Mouse (Mus musculus): Measurements from ENCODE around the gene E130218I03Rik. TPM values are rescaled to one million over a fixed set of nuclear protein-coding genes. Genes with fewer than 3 reads are reported as not detected.

The E130218I03Rik gene
- polyA plus RNA-seq, 1 experiment from 2014 or later = 0.13 TPM

DNA sequence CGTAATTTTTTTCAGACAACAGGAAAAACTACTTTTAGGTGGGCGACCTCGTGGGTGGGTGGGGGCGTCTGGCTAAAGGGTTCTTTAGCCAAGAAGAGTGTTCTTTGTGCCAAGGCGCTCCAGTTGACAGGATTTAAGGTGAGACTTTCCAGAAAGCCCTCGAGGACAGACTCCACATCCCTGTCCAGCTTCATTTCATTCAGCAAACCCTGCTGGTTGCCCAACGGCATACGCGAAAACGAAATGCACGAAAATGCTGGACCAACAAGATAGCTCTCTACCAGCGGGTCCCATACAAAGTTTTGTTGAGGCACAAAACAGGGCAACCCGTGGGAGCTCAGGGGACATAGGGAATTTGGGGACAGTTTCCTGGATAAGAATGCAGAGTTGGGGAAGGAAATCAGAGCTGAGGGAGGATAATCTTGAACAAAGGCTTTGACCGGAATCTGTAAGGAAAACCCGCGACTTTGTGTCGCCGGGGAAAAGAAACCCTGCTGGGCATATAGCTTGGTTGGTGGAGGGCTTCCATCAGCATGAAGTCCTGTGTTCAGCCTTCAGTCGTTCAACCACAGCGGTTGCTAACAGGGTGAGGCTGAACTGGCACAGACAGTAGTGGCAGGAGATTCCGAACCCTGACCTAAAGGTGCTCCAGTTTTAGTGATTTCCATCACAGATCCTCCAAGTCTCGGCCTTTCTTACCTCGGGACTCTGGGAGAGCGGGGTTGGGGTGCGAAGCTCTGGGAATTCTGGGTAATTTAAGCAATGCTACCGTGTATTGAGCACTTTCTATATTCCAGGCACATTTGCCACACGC is 6.9 kb downstream of the E130218I03Rik start:
- Histone ChIP-seq H3K4me3 (ENCODE audit: low read depth, low read length) (no peak overlapping the region; the same call in 1 of the 2 replicates), H3K4me2 (ENCODE audit: low read depth, low read length) (peak overlapping the region; percentile 54; the same call in 1 of the 2 replicates), H3K9me3 (replicated peaks; ENCODE audit: control insufficient read depth, low read length) (no peaks in the 10 kb centered on the region), H3K27ac (ENCODE audit: low read length) (no peak overlapping the region), H3K4me1 (ENCODE audit: control insufficient read depth, low read depth, low read length) (peaks cover 28% of the 10 kb centered on the region), H3K36me3 (ENCODE audit: control insufficient read depth, insufficient read depth) (no peaks in the 10 kb centered on the region), H3K9ac (ENCODE audit: low read depth, low read length) (no peak overlapping the region), H3K27me3 (ENCODE audit: control insufficient read depth, insufficient read depth, low read depth, low read length) (peaks cover 91% of the 10 kb centered on the region)
- no peak for ATAC-seq (ENCODE audit: low read depth)
- WGBS (ENCODE audit: insufficient replicate concordance) = 20% methylated on average over 27 of the region's 27 CpGs

DNA sequence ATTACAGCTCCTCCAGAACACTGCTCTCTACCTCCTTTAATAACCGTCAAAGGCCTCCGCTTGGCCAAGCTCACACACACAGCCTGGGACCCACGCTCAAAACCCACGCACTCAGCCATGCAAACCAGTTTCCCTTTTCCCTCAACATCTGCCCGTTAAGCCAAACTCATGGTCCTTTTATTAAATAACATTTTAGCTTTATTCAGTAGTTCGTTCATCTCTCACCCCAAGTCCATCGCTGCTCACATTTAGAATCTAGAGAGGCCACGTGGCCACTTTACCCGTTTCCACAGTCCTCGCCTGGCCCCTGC is 7.4 kb downstream of the E130218I03Rik start:
- Histone ChIP-seq H3K9ac (ENCODE audit: low read depth, low read length) (no peak overlapping the region), H3K4me3 (ENCODE audit: low read depth, low read length) (peak overlapping the region; percentile 49), H3K4me1 (ENCODE audit: control insufficient read depth, low read depth, low read length) (peaks cover 24% of the 10 kb centered on the region), H3K27ac (ENCODE audit: low read length) (no peak overlapping the region), H3K36me3 (ENCODE audit: control insufficient read depth, insufficient read depth) (no peaks in the 10 kb centered on the region), H3K4me2 (ENCODE audit: low read depth, low read length) (peak overlapping the region; percentile 60), H3K27me3 (ENCODE audit: control insufficient read depth, insufficient read depth, low read depth, low read length) (peaks cover 91% of the 10 kb centered on the region), H3K9me3 (replicated peaks; ENCODE audit: control insufficient read depth, low read length) (no peaks in the 10 kb centered on the region)
- ATAC-seq (ENCODE audit: low read depth) = no peak
- 19% methylated on average over 10 of the region's 10 CpGs for WGBS (ENCODE audit: insufficient replicate concordance)

DNA sequence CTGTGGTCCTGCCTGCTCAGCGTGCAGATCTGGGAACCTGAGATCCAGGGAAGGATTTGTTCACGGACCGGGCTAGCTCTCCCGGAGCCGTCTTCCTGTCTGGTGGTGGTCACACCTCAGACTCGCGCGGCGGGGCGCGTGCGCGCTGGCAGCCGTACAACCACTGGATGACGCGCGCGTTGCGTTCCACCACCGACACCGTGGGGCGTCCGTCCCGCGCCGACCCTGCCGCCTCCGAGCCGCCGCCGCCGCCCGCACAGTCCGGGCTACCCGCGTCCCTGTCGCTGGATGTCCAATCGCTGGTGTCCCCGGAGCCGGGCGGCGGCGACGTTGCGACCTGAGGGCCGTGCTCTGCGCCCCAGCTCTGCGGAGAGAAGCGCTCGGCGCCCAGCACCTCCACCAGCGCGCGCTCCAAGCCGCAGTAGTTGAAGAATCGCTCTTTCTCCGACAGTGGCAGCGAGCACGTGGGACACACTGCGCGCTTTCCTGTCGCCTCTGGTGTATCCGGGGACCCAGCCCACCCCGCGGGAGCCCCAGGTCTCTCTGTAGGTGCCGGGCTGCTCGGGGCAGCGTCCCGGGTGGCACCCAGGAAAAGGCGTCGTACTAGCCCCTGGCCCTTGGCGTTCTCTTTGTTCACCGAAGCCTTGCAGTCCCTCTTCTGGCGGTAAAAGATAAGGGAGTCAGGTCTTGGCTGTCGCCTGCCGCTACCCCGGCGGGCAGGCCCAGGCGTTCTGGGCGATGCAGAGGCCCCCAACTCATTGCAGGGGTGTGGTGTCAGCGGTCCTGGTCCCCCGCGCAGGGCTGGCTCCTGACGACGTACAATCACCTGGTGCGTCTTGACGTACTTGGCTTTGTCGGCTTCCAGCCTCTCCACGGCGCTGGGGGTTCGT is 8.0 kb downstream of the E130218I03Rik start:
- Histone ChIP-seq H3K36me3 (ENCODE audit: control insufficient read depth, insufficient read depth) (no peaks in the 10 kb centered on the region), H3K27me3 (ENCODE audit: control insufficient read depth, insufficient read depth, low read depth, low read length) (peaks cover 87% of the 10 kb centered on the region), H3K27ac (ENCODE audit: low read length) (no peak overlapping the region), H3K9me3 (replicated peaks; ENCODE audit: control insufficient read depth, low read length) (no peaks in the 10 kb centered on the region), H3K4me3 (ENCODE audit: low read depth, low read length) (peak overlapping the region; percentile 49), H3K9ac (ENCODE audit: low read depth, low read length) (no peak overlapping the region), H3K4me2 (ENCODE audit: low read depth, low read length) (peak overlapping the region; percentile 60), H3K4me1 (ENCODE audit: control insufficient read depth, low read depth, low read length) (peaks cover 24% of the 10 kb centered on the region)
- ATAC-seq (ENCODE audit: low read depth) = no peak
- under 1% methylated on average over 91 of the region's 91 CpGs for WGBS (ENCODE audit: insufficient replicate concordance)

DNA sequence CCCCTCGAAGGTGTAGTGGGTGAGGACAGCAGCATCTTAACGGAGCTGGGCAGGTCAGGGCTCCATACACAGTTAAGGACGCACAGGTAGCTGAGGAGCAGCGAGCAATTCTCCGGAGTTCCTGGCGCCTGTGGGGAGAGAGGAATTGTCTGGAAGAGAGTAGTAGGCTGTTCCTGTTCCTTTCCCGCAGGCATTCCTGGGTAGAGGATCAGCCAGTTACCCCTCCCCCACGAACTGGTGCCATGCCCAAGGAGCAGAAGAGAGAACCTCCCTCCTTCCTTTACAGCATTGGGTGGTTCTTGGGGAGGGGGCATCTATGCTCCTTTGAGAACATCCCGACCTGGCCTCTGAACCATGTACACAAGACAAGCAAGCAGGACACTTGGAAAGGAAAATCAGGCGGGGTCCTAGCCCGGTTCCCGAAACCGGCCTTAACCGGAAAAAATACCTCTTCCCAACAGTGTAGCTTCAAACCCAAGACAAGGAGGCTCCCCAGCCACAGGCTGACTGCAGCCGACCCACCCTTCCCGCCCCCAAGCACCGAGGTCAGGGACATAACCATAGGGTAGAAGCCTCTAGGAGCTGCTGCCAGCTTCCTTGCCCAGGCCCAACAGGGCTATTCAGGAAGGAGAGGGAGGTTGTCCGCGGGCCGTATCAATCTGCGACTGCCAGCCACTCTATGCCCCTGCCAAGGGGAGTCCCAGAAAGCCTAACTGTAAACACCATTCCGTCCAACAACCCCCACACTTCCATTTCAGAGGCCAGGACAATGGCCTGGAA is 8.9 kb downstream of the E130218I03Rik start:
- Histone ChIP-seq H3K4me3 (ENCODE audit: low read depth, low read length) (peak overlapping the region; percentile 49), H3K9me3 (replicated peaks; ENCODE audit: control insufficient read depth, low read length) (no peaks in the 10 kb centered on the region), H3K4me1 (ENCODE audit: control insufficient read depth, low read depth, low read length) (peaks cover 24% of the 10 kb centered on the region), H3K27ac (ENCODE audit: low read length) (no peak overlapping the region), H3K4me2 (ENCODE audit: low read depth, low read length) (peak overlapping the region; percentile 60), H3K9ac (ENCODE audit: low read depth, low read length) (no peak overlapping the region), H3K27me3 (ENCODE audit: control insufficient read depth, insufficient read depth, low read depth, low read length) (peaks cover 79% of the 10 kb centered on the region), H3K36me3 (ENCODE audit: control insufficient read depth, insufficient read depth) (no peaks in the 10 kb centered on the region)
- 8% methylated on average over 22 of the region's 22 CpGs for WGBS (ENCODE audit: insufficient replicate concordance)
- ATAC-seq (ENCODE audit: low read depth) = no peak

DNA sequence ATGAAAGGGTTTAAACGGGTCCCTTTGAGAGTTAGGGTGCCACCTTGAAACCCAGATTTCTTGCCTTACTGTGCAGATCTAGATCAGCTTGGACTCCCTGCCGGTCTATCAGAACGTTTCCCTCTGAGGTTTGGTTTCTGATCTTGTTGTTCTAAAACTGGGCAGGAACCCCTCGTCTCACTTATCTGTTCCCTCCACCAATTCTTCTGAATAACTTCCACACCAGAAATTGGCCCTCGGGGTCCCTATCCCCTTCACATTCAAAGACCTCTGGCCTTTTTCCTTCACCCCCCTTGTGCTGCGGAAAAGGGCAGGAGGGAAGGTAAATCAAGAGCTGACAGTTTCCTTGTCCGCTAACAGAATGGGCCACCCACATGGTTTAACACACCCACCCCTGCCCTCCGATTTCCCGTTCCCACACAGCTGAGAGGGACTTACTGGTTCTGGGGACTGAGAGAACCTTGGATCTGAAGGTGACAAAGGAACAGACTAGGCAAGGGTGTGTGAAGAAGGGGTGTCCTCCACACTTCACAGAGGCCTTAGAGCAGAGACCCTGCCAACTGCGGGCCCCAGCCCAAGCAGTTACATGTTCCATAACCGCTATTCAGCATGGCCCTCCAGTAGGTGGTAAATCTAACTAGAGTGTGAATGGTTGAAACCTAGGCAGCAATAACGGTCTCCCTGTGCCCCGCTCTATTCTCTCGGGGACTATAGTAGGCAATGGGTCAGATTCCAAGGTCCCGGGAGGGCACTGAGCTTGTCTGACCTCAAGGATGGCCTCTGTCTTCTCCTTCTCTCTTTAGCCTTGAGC is 9.7 kb downstream of the E130218I03Rik start:
- Histone ChIP-seq H3K9ac (ENCODE audit: low read depth, low read length) (no peak overlapping the region), H3K4me1 (ENCODE audit: control insufficient read depth, low read depth, low read length) (peaks cover 24% of the 10 kb centered on the region), H3K27ac (ENCODE audit: low read length) (no peak overlapping the region), H3K4me2 (ENCODE audit: low read depth, low read length) (no peak overlapping the region; the same call in 1 of the 2 replicates), H3K27me3 (ENCODE audit: control insufficient read depth, insufficient read depth, low read depth, low read length) (peaks cover 72% of the 10 kb centered on the region), H3K4me3 (ENCODE audit: low read depth, low read length) (peak overlapping the region; percentile 12; the same call in 1 of the 2 replicates), H3K36me3 (ENCODE audit: control insufficient read depth, insufficient read depth) (no peaks in the 10 kb centered on the region), H3K9me3 (replicated peaks; ENCODE audit: control insufficient read depth, low read length) (no peaks in the 10 kb centered on the region)
- WGBS (ENCODE audit: insufficient replicate concordance) = 11% methylated on average over 15 of the region's 15 CpGs
- no peak for ATAC-seq (ENCODE audit: low read depth)

DNA sequence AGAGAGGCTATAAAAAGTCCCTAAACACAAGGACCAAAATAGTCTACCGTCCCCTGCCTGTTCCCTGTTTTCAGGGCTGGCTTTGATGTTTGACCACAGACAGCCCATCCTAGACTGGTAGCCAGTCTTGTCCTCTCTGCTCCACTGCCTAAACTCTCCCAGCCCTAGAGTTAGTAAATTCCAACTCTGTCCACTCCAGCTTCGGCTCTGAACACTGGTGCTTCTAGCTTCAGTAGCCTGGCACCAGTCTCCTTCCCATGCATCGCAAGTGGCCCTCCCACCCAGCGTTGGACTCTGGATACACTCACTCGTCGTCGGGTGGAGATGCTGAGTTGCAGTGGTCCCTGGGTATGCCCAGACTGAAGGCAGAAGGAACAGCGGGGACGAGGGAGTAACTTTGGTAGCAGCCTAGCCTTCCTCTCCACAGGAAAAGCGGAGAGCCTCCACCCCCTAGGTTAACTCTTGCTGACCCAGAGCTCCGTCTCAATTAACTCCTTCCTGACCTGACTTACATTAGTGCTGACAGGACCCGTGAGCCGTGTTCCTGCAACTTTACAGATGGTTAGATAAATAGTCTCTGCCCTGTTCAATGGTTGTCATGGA is 10.4 kb downstream of the E130218I03Rik start, which contains the start of gene Grrp1:
Grrp1 (minus strand) TSS at position 385 of the 603 bp plus-strand sequence.
- Histone ChIP-seq H3K9me3 (replicated peaks; ENCODE audit: control insufficient read depth, low read length) (no peaks in the 10 kb centered on the region), H3K4me3 (ENCODE audit: low read depth, low read length) (peak within 1 kb of the TSS; percentile 12; the same call in 1 of the 2 replicates), H3K27ac (ENCODE audit: low read length) (no peak within 1 kb of the TSS), H3K36me3 (ENCODE audit: control insufficient read depth, insufficient read depth) (no peaks in the 10 kb centered on the region), H3K9ac (ENCODE audit: low read depth, low read length) (no peak within 1 kb of the TSS), H3K27me3 (ENCODE audit: control insufficient read depth, insufficient read depth, low read depth, low read length) (peaks cover 65% of the 10 kb centered on the region), H3K4me1 (ENCODE audit: control insufficient read depth, low read depth, low read length) (peaks cover 24% of the 10 kb centered on the region), H3K4me2 (ENCODE audit: low read depth, low read length) (no peak within 1 kb of the TSS)
- 3% methylated on average over 13 of the region's 13 CpGs for WGBS (ENCODE audit: insufficient replicate concordance)
- no peak for ATAC-seq (ENCODE audit: low read depth)

DNA sequence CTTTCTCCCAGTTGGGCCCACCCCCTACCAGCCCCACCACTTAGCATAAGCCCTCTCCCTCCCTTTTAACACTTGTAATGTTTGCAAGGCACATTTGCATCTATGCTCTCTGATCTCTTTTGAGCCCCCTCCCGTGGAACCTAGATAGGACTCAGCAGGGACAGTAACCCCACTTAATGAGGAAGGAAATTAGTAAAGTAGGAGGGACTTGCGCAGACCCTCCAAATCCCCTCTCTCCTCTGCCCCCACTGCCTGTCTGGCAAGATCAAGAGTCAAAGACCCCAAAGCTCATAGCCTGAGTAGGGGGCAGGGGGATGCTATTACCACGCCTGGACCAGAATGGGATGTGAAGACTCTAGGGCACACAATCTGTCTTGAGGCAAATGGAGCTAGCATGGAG is 11.4 kb downstream of the E130218I03Rik start:
- peaks cover 24% of the 10 kb centered on the region for H3K4me1 ChIP-seq (ENCODE audit: control insufficient read depth, low read depth, low read length)
- 28% methylated on average over 3 of the region's 3 CpGs for WGBS (ENCODE audit: insufficient replicate concordance)

DNA sequence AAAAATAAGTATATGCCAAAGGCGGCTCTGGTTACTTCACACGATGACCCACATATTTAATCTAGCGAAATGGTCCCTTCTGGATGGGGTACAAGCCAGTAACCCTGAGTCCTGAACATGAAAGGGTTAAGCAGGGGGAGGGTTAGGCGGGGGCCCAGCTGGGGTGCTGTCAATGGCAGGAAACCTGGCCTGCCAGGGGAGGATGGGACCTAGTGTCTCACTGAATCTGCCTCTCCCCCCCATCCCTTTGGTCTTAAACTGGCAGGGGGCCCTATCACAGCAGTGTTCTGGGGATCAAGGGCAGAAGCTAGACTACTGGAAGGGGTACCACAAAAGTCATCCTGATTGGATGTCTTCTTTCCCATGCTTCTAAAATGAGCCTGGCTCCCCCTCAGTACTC is 12.4 kb downstream of the E130218I03Rik start:
- ATAC-seq (ENCODE audit: low read depth) = no peak
- Histone ChIP-seq H3K27ac (ENCODE audit: low read length) (no peak overlapping the region), H3K4me3 (ENCODE audit: low read depth, low read length) (no peak overlapping the region), H3K4me2 (ENCODE audit: low read depth, low read length) (no peak overlapping the region), H3K9ac (ENCODE audit: low read depth, low read length) (no peak overlapping the region), H3K27me3 (ENCODE audit: control insufficient read depth, insufficient read depth, low read depth, low read length) (peaks cover 44% of the 10 kb centered on the region), H3K4me1 (ENCODE audit: control insufficient read depth, low read depth, low read length) (peaks cover 20% of the 10 kb centered on the region), H3K9me3 (replicated peaks; ENCODE audit: control insufficient read depth, low read length) (no peaks in the 10 kb centered on the region), H3K36me3 (ENCODE audit: control insufficient read depth, insufficient read depth) (no peaks in the 10 kb centered on the region)
- WGBS (ENCODE audit: insufficient replicate concordance) = 34% methylated on average over 4 of the region's 4 CpGs

More for the DNA sequence above, 11.4 kb downstream of the E130218I03Rik start:
- Histone ChIP-seq H3K9me3 (replicated peaks; ENCODE audit: control insufficient read depth, low read length) (no peaks in the 10 kb centered on the region), H3K27ac (ENCODE audit: low read length) (no peak overlapping the region), H3K36me3 (ENCODE audit: control insufficient read depth, insufficient read depth) (no peaks in the 10 kb centered on the region), H3K9ac (ENCODE audit: low read depth, low read length) (no peak overlapping the region), H3K4me2 (ENCODE audit: low read depth, low read length) (no peak overlapping the region), H3K4me3 (ENCODE audit: low read depth, low read length) (no peak overlapping the region), H3K27me3 (ENCODE audit: control insufficient read depth, insufficient read depth, low read depth, low read length) (peaks cover 55% of the 10 kb centered on the region)
- ATAC-seq (ENCODE audit: low read depth) = no peak
